Mouse (Mus musculus): ENCODE data around the gene Borcs6. TPM values are rescaled to one million over a fixed set of nuclear protein-coding genes. Genes with fewer than 3 reads are reported as not detected.

Gene Borcs6
- total and polyA plus RNA-seq, 3 experiments = 9.2 to 9.3 TPM; not detected in 1

GRCm38 (mm10) chr11:69094697-69095429 is 35.3 kb downstream of the Borcs6 start, which contains the start of gene Per1:
Gene Per1 (plus strand): TSS chr11:69095217.
- peak; percentile 100 for DNase-seq (ENCODE audit: low read depth, low spot score)
- Histone ChIP-seq H3K27ac (ENCODE audit: control insufficient read depth, low read depth, low read length) (peak within 1 kb of the TSS; percentile 88), H3K4me3 (ENCODE audit: control insufficient read depth in 1 of 2, insufficient read depth in 1 of 2, low read depth in 2 of 2, low read length in 2 of 2) (peak within 1 kb of the TSS; percentile 54 to 61), H3K27me3 (ENCODE audit: control insufficient read depth in 1 of 2, insufficient read depth in 2 of 2, low read length in 2 of 2) (no peaks in the 10 kb centered on the region), H3K9ac (ENCODE audit: control insufficient read depth, low read depth, low read length, poor library complexity, severe bottlenecking) (peak within 1 kb of the TSS; percentile 72), H3K9me3 (replicated peaks; ENCODE audit: insufficient read depth, low read length) (no peaks in the 10 kb centered on the region), H3K36me3 (ENCODE audit: control insufficient read depth in 1 of 2, insufficient read depth in 2 of 2, low read length in 2 of 2) (peaks cover 6 to 10% of the 10 kb centered on the region in 2 experiments), H3K4me1 (ENCODE audit: control insufficient read depth in 1 of 2, insufficient read depth in 2 of 2, low read length in 2 of 2) (peaks cover 15 to 18% of the 10 kb centered on the region in 2 experiments), H3K79me2 (ENCODE audit: control insufficient read depth, insufficient read depth, low read length, poor library complexity) (peaks cover 12% of the 10 kb centered on the region)
- TF ChIP-seq GATA1 (IDR thresholded peaks at IDR 0.05; ENCODE audit: low read depth, low read length) (peak; percentile 46; the same call in 1 of the 2 replicates), ZC3H11A (IDR thresholded peaks at IDR 0.05; ENCODE audit: low read depth, low read length) (no peak), SIN3A (IDR thresholded peaks at IDR 0.05; ENCODE audit: low read length) (peak; percentile 100), ELF1 (IDR thresholded peaks at IDR 0.05; ENCODE audit: low read depth, low read length) (peak; percentile 92), TCF12 (IDR thresholded peaks at IDR 0.05; ENCODE audit: low read depth, low read length) (peak; percentile 28; the same call in 1 of the 2 replicates), JUND (IDR thresholded peaks at IDR 0.05; ENCODE audit: low read depth, low read length) (0 out of 2 replicates have a peak, but pooled peaks have one; percentile 32), CTCF (IDR thresholded peaks at IDR 0.05 in 2 of 3, conservative IDR thresholded peaks at IDR 0.05 in 1 of 3; ENCODE audit: control insufficient read depth in 1 of 3, insufficient read depth in 1 of 3, low read depth in 2 of 3, low read length in 3 of 3, poor library complexity in 1 of 3, severe bottlenecking in 1 of 3) (no peak), MXI1 (IDR thresholded peaks at IDR 0.05; ENCODE audit: low read depth, low read length) (peak; percentile 100), MAZ (IDR thresholded peaks at IDR 0.05; ENCODE audit: low read depth, low read length) (peak; percentile 89; the same call in 1 of the 2 replicates), HCFC1 (IDR thresholded peaks at IDR 0.05; ENCODE audit: low read depth, low read length) (peak; percentile 92), GABPA (IDR thresholded peaks at IDR 0.05; ENCODE audit: low read depth, low read length) (no peak), TAL1 (IDR thresholded peaks at IDR 0.05; ENCODE audit: low read length) (no peak), USF1 (IDR thresholded peaks at IDR 0.05; ENCODE audit: low read depth, low read length) (peak; percentile 96), BHLHE40 (IDR thresholded peaks at IDR 0.05; ENCODE audit: borderline replicate concordance, low read depth, low read length) (peak; percentile 98), RCOR1 (IDR thresholded peaks at IDR 0.05; ENCODE audit: low read depth, low read length) (no peak), EP300 (IDR thresholded peaks at IDR 0.05; ENCODE audit: low read depth in 1 of 2, low read length in 2 of 2) (no peak), E2F4 (IDR thresholded peaks at IDR 0.05; ENCODE audit: borderline replicate concordance, low read depth, low read length) (no peak), MEF2A (IDR thresholded peaks at IDR 0.05; ENCODE audit: extremely low read depth, insufficient replicate concordance, low read depth, low read length, poor library complexity, severe bottlenecking) (no peak), CHD2 (IDR thresholded peaks at IDR 0.05; ENCODE audit: low read length) (peak; percentile 90), UBTF (IDR thresholded peaks at IDR 0.05; ENCODE audit: borderline replicate concordance, insufficient read depth, low read depth, low read length) (0 out of 2 replicates have a peak, but pooled peaks have one; percentile 59), MAFK (IDR thresholded peaks at IDR 0.05; ENCODE audit: borderline replicate concordance, low read depth, low read length) (no peak), CHD1 (IDR thresholded peaks at IDR 0.05; ENCODE audit: low read depth, low read length) (no peak), MYC (IDR thresholded peaks at IDR 0.05; ENCODE audit: low read depth, low read length) (peak; percentile 99), RAD21 (IDR thresholded peaks at IDR 0.05; ENCODE audit: low read depth, low read length) (no peak), USF2 (IDR thresholded peaks at IDR 0.05; ENCODE audit: borderline replicate concordance in 1 of 2, insufficient read depth in 1 of 2, low read depth in 1 of 2, low read length in 2 of 2) (peak in 1 of 2 experiments; percentile 72; a peak in 2 of 4 replicates), SMC3 (IDR thresholded peaks at IDR 0.05; ENCODE audit: low read depth, low read length) (no peak), POLR2AphosphoS2 (IDR thresholded peaks at IDR 0.05; ENCODE audit: low read length) (peak; percentile 50; the same call in 1 of the 2 replicates), NRF1 (IDR thresholded peaks at IDR 0.05; ENCODE audit: insufficient read depth, low read depth, low read length, poor library complexity, severe bottlenecking) (peak; percentile 96), POLR2AphosphoS5 (IDR thresholded peaks at IDR 0.05; ENCODE audit: borderline replicate concordance, low read depth, low read length) (no peak), TBP (IDR thresholded peaks at IDR 0.05; ENCODE audit: low read depth, low read length) (no peak), ZNF384 (IDR thresholded peaks at IDR 0.05; ENCODE audit: low read depth, low read length) (no peak), KAT2A (conservative IDR thresholded peaks at IDR 0.05; ENCODE audit: low read depth, low read length) (peak; percentile 68), MAX (IDR thresholded peaks at IDR 0.05; ENCODE audit: low read length) (peak; percentile 100), ZMIZ1 (IDR thresholded peaks at IDR 0.05; ENCODE audit: low read depth, low read length) (no peak; the same call in 1 of the 2 replicates), ZKSCAN1 (IDR thresholded peaks at IDR 0.05; ENCODE audit: low read depth, low read length) (no peak)
